Mouse (Mus musculus): ENCODE measurements around the gene Lix1l.

DNA sequence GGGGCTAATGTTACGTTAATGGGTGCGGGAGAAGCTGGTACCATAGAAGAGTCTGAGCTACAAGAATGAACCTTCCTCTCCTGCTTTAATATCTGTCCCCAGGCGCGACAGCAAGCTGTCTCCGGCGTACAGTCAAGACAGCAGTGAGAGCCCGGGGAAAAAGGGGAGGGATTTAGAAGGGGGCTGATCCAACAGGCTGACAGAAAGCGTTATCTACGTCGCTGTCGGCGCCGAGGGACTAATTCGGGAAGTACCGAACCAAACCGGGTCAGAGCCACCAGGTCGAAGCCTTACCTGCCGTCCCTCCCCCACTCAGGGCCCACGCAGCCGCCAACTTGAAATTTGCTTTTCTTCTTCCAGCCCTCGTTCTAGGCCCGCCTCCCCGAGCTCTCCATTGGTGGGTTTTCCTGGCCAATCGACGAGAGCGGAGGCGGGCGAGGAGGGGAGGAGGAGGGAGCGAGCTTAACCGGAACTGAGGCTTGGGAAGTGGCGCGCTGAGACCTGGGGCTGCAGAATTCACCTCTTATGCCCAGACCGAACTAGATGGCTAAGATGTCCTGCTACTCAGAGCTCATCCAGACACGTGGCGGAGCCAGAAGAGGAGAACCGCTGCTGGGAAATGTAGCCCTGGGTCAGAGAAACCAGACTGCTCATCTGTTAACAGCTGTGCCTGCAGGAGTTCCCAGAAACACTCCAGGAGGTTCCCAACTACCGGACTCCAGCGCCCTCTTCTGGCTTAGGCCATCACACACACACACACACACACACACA is 7.0 kb upstream of the Lix1l start, which contains the start of gene Polr3gl:
- TF ChIP-seq POLR2A (IDR thresholded peaks at IDR 0.05; ENCODE audit: extremely low read depth, insufficient read depth, low read length) (peak; percentile 58), CTCF (IDR thresholded peaks at IDR 0.05; ENCODE audit: low read depth, low read length) (peak; percentile 28; the same call in 1 of the 2 replicates)

Data from liver, adult 2 months (tissue).